Mouse (Mus musculus) midbrain, embryonic 16.5 days (tissue): ENCODE measurements around the gene Apob. TPM values are rescaled to one million over a fixed set of nuclear protein-coding genes. Genes with fewer than 3 reads are reported as not detected.
A peak's percentile ranks its signal among the peaks of the same experiment; 100 is the strongest.
"Not testable (repeated sequence)": the region's sequence is repeated elsewhere in the genome, so short reads cannot be mapped to it uniquely, and the experiment has no call there.

Experiments
- ATAC-seq: fragments of 200-750 bp; cut with Nextera tagmentation; 2 replicates; pipeline ENCODE4 v1.8.0; 2017; ENCODE audit warnings: moderate TSS enrichment
- H3K27ac ChIP-seq: fragments of 300-500 bp; sonication (generic); 2 replicates; pipeline ENCODE4 v1.5.1; 2014; ENCODE audit warnings: mild to moderate bottlenecking, low read length, mixed read lengths
- H3K27me3 ChIP-seq: fragments of 300-500 bp; sonication (generic); 2 replicates; pipeline ENCODE4 v1.6.1; 2014; ENCODE audit warnings: low read depth, low read length, mixed read lengths; ENCODE audit not compliant: control insufficient read depth, insufficient read depth
- H3K36me3 ChIP-seq: fragments of 300-500 bp; sonication (generic); 2 replicates; pipeline ENCODE4 v1.6.1; 2014; ENCODE audit warnings: mild to moderate bottlenecking, low read length, moderate library complexity, mixed read lengths; ENCODE audit not compliant: control insufficient read depth, insufficient read depth
- H3K4me1 ChIP-seq: fragments of 300-500 bp; sonication (generic); 2 replicates; pipeline ENCODE4 v1.6.1; 2014; ENCODE audit warnings: mild to moderate bottlenecking, low read length, mixed read lengths; ENCODE audit not compliant: control insufficient read depth, insufficient read depth
- H3K4me2 ChIP-seq: fragments of 300-500 bp; sonication (generic); 2 replicates; pipeline ENCODE4 v1.6.1; 2014; ENCODE audit warnings: mild to moderate bottlenecking, low read length, mixed read lengths
- H3K4me3 ChIP-seq: fragments of 300-500 bp; sonication (generic); 2 replicates; pipeline ENCODE4 v1.5.1; 2014; ENCODE audit warnings: low read depth, mild to moderate bottlenecking, low read length, moderate library complexity, mixed read lengths
- H3K9ac ChIP-seq: fragments of 300-500 bp; sonication (generic); 2 replicates; pipeline ENCODE4 v1.6.1; 2014; ENCODE audit warnings: low read depth, low read length, mixed read lengths
- H3K9me3 ChIP-seq: fragments of 300-500 bp; sonication (generic); replicated peaks from 2 replicates; pipeline ENCODE4 v1.6.1; 2014; ENCODE audit warnings: mild to moderate bottlenecking, low read length, mixed read lengths; ENCODE audit not compliant: control insufficient read depth, poor library complexity, severe bottlenecking
- WGBS: fragments of 180-500 bp; shearing (Covaris S2); extraction: QIAGEN DNeasy Blood & Tissue Kit; methylation state at CpG from one replicate; pipeline ENCODE4 v1.1.7; 2014; 5-methylcytosine and 5-hydroxymethylcytosine counted together
- polyA plus RNA-seq: library from polyadenylated mRNA; unstranded; fragments of >200 nt; fragmentation: Nextera tagmentation; extraction: Ambion mirVana; gene quantifications from 2 replicates; pipeline ENCODE4 v1.2.1, GENCODE M21; 2015

The Apob gene
- polyA plus RNA-seq, 1 experiment from 2014 or later = not detected

- H3K4me1 ChIP-seq = no peaks in the 10 kb centered on the region
- WGBS = 63% methylated on average over 2 of the region's 2 CpGs
- no peak for ATAC-seq
Measured at GRCm38 (mm10) chr12:8030057-8030456, 52.6 kb downstream of the Apob start.

GRCm38 (mm10) chr12:8031169-8031568 lies 53.7 kb downstream of the Apob start:
- not testable (repeated sequence) for H3K9ac ChIP-seq, H3K9me3 ChIP-seq, H3K4me3 ChIP-seq, H3K36me3 ChIP-seq, H3K27ac ChIP-seq, H3K4me1 ChIP-seq, H3K4me2 ChIP-seq
- ATAC-seq = 0 out of 2 replicates have a peak, but pooled peaks have one; percentile 32
- WGBS = 83% methylated on average over 1 of the region's 1 CpGs
- H3K27me3 ChIP-seq = peaks cover 14% of the 10 kb centered on the region; the same call in 1 of the 2 replicates

More at GRCm38 (mm10) chr12:8030057-8030456, 52.6 kb downstream of the Apob start:
- peaks cover 14% of the 10 kb centered on the region; the same call in 1 of the 2 replicates for H3K27me3 ChIP-seq
- H3K9me3 ChIP-seq = no peaks in the 10 kb centered on the region
- no peak overlapping the region for H3K4me2 ChIP-seq
- H3K27ac ChIP-seq = no peak overlapping the region
- no peaks in the 10 kb centered on the region for H3K36me3 ChIP-seq
- no peak overlapping the region for H3K4me3 ChIP-seq
- H3K9ac ChIP-seq = no peak overlapping the region

GRCm38 (mm10) chr12:8031595-8032358 lies 54.3 kb downstream of the Apob start:
- Histone ChIP-seq H3K4me1 (no peaks in the 10 kb centered on the region), H3K9me3 (no peaks in the 10 kb centered on the region), H3K9ac (no peak overlapping the region), H3K4me2 (no peak overlapping the region), H3K27me3 (peaks cover 16% of the 10 kb centered on the region; the same call in 1 of the 2 replicates), H3K36me3 (no peaks in the 10 kb centered on the region), H3K27ac (no peak overlapping the region), H3K4me3 (no peak overlapping the region)
- peak; percentile 66 for ATAC-seq
- 12% methylated on average over 14 of the region's 14 CpGs for WGBS

- Histone ChIP-seq H3K36me3 (no peaks in the 10 kb centered on the region), H3K27ac (no peak overlapping the region), H3K4me1 (no peaks in the 10 kb centered on the region), H3K27me3 (peaks cover 11% of the 10 kb centered on the region; the same call in 1 of the 2 replicates), H3K9me3 (no peaks in the 10 kb centered on the region), H3K4me2 (no peak overlapping the region), H3K9ac (no peak overlapping the region), H3K4me3 (no peak overlapping the region)
- WGBS = 9% methylated on average over 4 of the region's 4 CpGs
- peak; percentile 58; the same call in 1 of the 2 replicates for ATAC-seq
Measured at GRCm38 (mm10) chr12:8032359-8032755, 54.9 kb downstream of the Apob start.

GRCm38 (mm10) chr12:8038081-8038730 lies 60.8 kb downstream of the Apob start:
- Histone ChIP-seq H3K4me2 (no peak overlapping the region), H3K9ac (no peak overlapping the region), H3K36me3 (no peaks in the 10 kb centered on the region), H3K4me3 (no peak overlapping the region), H3K9me3 (no peaks in the 10 kb centered on the region), H3K27me3 (peaks cover 5% of the 10 kb centered on the region; the same call in 1 of the 2 replicates), H3K27ac (no peak overlapping the region), H3K4me1 (no peaks in the 10 kb centered on the region)
- WGBS = 91% methylated on average over 3 of the region's 3 CpGs
- no peak for ATAC-seq

- 82% methylated on average over 7 of the region's 7 CpGs for WGBS
- Histone ChIP-seq H3K27me3 (no peaks in the 10 kb centered on the region), H3K36me3 (no peaks in the 10 kb centered on the region), H3K4me1 (no peaks in the 10 kb centered on the region), H3K9ac (no peak overlapping the region), H3K4me2 (no peak overlapping the region), H3K9me3 (no peaks in the 10 kb centered on the region), H3K4me3 (no peak overlapping the region), H3K27ac (no peak overlapping the region)
- ATAC-seq = no peak
Measured at GRCm38 (mm10) chr12:8042626-8043394, 65.4 kb downstream of the Apob start.

- Histone ChIP-seq H3K36me3 (no peaks in the 10 kb centered on the region), H3K9ac (no peak overlapping the region), H3K9me3 (no peaks in the 10 kb centered on the region), H3K27me3 (no peaks in the 10 kb centered on the region), H3K4me2 (no peak overlapping the region), H3K4me1 (no peaks in the 10 kb centered on the region), H3K4me3 (no peak overlapping the region), H3K27ac (no peak overlapping the region)
- 89% methylated on average over 2 of the region's 2 CpGs for WGBS
- no peak for ATAC-seq
Measured at GRCm38 (mm10) chr12:8047046-8047445, 69.6 kb downstream of the Apob start.

- H3K36me3 ChIP-seq = no peaks in the 10 kb centered on the region
- ATAC-seq = no peak
- no peak overlapping the region for H3K4me3 ChIP-seq
- no peaks in the 10 kb centered on the region for H3K27me3 ChIP-seq
- no peaks in the 10 kb centered on the region for H3K9me3 ChIP-seq
- H3K27ac ChIP-seq = no peak overlapping the region
- no peak overlapping the region for H3K9ac ChIP-seq
- WGBS = 73% methylated on average over 1 of the region's 1 CpGs
- H3K4me1 ChIP-seq = no peaks in the 10 kb centered on the region
- no peak overlapping the region for H3K4me2 ChIP-seq
Measured at GRCm38 (mm10) chr12:8047789-8048309, 70.4 kb downstream of the Apob start.
